Mouse (Mus musculus): ENCODE results near the gene Eif3b. TPM values are rescaled to one million over a fixed set of nuclear protein-coding genes. Genes with fewer than 3 reads are reported as not detected.

Gene Eif3b
- total RNA-seq, 2 experiments from 2014 or later, result 105 to 110 TPM

DNA sequence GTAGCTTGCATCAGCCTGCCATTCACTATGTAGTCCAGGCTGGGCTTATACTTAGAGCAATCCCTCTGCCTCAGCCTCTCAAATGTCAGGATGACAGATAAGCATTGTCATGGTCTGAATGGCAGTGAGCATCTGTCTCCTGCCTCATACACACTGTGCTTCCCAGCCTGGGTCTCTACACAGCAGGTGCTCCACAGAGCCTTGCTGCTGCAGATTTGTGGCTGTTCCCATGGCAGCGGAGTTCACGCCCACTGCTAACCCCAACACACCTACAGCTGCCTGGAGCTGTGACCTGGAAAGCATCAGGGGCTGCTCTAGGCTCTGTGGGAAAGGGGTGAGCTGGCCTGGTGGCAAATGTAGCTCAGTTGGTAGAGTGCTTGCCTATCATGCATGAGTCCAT lies 45.8 kb downstream of the Eif3b start:
- no peak for DNase-seq (ENCODE audit: low spot score in 2 of 2)

DNA sequence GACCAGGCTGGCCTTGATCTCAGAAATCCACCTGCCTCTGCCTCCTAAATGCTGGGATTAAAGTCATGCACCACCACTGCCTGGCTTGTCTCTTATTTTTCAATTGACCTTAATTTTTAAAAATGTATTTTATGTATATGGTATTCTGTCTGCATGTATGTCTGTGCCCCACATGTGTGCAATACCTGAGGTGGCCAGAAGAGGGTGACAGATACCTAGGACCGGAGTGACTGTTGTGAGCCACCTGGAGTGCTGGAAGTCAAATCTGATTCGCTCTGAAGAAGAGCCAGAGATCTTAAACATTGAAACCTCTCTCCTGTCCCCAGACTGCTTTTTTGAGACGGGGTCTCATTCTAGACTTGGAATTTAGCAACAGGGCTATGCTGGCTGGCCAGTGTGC lies 53.2 kb downstream of the Eif3b start:
- no peak for DNase-seq (ENCODE audit: low spot score in 2 of 2)

DNA sequence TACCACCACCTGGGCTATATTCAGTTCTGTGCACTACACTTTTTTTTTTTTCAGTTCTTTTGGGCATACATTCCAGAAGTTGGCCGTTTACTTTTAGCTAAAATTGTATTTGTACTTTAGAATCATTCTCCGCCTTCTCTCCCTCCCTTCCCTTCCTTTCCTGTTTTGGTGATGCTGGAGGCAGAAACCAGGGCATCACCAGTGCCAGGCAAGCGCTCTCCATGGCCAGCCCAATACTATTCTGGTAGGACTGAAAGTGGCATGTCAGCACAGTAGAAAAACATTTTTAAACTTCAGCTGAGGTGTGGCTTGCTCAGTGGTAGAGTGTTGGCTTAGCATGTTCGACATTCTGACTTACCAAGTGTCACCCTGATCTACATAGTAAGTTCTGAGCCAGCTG lies 62.3 kb downstream of the Eif3b start:
- DNase-seq (ENCODE audit: low spot score in 2 of 2), result no peak

DNA sequence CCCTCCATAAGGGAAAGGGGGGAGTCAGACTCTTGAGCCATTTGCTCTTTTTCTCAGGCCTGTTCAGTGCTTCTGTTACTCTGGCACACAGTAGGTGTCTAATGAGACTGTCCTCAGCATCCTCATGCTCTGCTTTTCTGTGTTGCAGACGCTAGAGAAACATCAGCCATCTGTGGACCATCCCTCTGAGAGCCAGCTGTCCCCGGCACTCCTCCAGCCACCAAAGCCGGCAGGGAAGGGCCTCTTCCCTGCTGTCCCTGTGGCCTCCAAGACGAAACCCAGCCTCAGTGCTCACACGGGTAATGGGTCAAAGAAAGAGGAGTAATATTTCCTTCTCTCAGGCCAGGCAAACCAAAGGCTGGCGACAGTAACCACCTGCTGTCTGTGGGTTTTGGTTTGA lies 72.0 kb downstream of the Eif3b start:
- DNase-seq (ENCODE audit: low spot score in 2 of 2), result no peak

DNA sequence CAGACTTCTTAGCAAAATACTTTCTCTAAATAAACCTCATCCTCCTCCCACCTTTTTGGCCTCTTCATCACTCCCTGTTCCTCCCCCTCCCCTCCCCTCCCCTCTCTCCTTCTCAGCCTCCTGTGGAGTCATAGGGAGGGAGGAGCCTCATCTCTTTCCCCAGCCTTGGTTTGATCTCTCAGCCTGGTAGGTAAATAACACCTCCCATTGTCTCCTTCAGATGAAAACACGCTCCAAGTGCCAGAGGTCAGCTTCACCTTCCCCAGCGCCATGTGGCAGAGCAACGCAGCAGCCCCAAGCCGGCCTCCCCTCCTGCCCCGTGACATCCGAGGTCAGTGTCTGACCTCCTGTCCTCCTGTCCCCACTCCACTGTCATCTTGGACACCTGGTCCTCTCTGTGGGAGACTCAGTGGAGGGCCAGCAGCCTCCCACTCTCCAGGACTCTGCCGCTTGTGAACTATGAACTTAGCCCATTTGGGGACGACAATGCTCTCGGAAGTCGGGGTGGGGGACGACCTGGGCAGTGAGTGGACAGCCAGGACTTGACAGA lies 73.6 kb downstream of the Eif3b start:
- no peak for DNase-seq (ENCODE audit: low spot score in 2 of 2)

Small RNAs within 50 kb of the gene (microRNA-seq; reads per million reads assigned to microRNA genes)
- gene Mir7038, result not detected

Other genes with a start within 250 kb of the Eif3b start
- 10 to 100 TPM; 20.4 to 24.9 TPM for gene Mad1l1, start 97.8 kb upstream of the Eif3b start, total RNA-seq (2021)
- 10 to 100 TPM in 1 of 2 experiments, 1 to 10 TPM in 1; 8.6 to 12.1 TPM for gene Nudt1, start 97.7 kb upstream of the Eif3b start, total RNA-seq (2021)
- 1 to 10 TPM; 7.3 to 7.6 TPM for gene Mrm2, start 87.4 kb upstream of the Eif3b start, total RNA-seq (2021)
- gene Snx8, start 30.1 kb upstream of the Eif3b start, total RNA-seq (2021), result 10 to 100 TPM; 19.6 to 24.5 TPM
- gene Gm4869, start 26.3 kb downstream of the Eif3b start, total RNA-seq (2021), result not detected
- gene Chst12, start 86.2 kb downstream of the Eif3b start, total RNA-seq (2021), result 10 to 100 TPM; 17.3 to 18.4 TPM
- not detected for gene Grifin, start 145.7 kb downstream of the Eif3b start, total RNA-seq (2021)
- gene Lfng, start 188.0 kb downstream of the Eif3b start, total RNA-seq (2021), result 10 to 100 TPM; 11.4 to 13.8 TPM
- gene Ttyh3, start 229.7 kb downstream of the Eif3b start, total RNA-seq (2021), result 10 to 100 TPM; 66.9 to 68.8 TPM

Data from gastrocnemius, postnatal 4 days (tissue).